ENCODE assay signal across 24 mouse cellular contexts in genomic region chr9:30772456-30772855, GRCm38 (mm10).
"Had no signal": no experiment of that assay in that cellular context is flagged by ENCODE, and none has a peak within 500 bp of the region (broad histone marks: within the 10 kb centered on the region; RNA-seq: fewer than 3 reads in every experiment).

No protein-coding gene starts in this region.

- ATAC-seq: forebrain, embryonic 16.5 days; hindbrain, embryonic 16.5 days; inflammation-experienced regulatory T-cells, adult 6 months; intestine, embryonic 15.5 days; intestine, postnatal 0 days; liver, postnatal 0 days had no signal

- DNase-seq: gastrocnemius, adult 2 months; gastrocnemius, postnatal 10 days; kidney, adult 18-20 months; kidney, adult 8-10 months; kidney, postnatal 10 days; kidney, postnatal 25 days; kidney, postnatal 4 days; liver; liver, embryonic 13.5 days; liver, postnatal 0 days; lung, adult 2 months had no signal

- H3K4me2 ChIP-seq: hindbrain, embryonic 12.5 days; hindbrain, embryonic 14.5 days; intestine, embryonic 15.5 days; limb, embryonic 13.5 days; liver, embryonic 11.5 days; liver, embryonic 13.5 days; liver, embryonic 15.5 days had no signal

- H3K4me3 ChIP-seq: gastrocnemius, adult 2 months; hindbrain, embryonic 10.5 days; hindbrain, embryonic 12.5 days; intestine, embryonic 15.5 days; layer of hippocampus, adult 2 months; left cerebral cortex, adult 2 months; limb, embryonic 13.5 days; liver, embryonic 13.5 days; liver, embryonic 15.5 days had no signal

- H3K36me3 ChIP-seq: hindbrain, embryonic 10.5 days; hindbrain, embryonic 12.5 days; intestine, embryonic 15.5 days; limb, embryonic 13.5 days; liver, embryonic 13.5 days; liver, embryonic 15.5 days had no signal

- H3K9ac ChIP-seq: hindbrain, embryonic 12.5 days; hindbrain, embryonic 14.5 days; intestine, embryonic 15.5 days; limb, embryonic 13.5 days; liver, embryonic 13.5 days; liver, embryonic 15.5 days; liver, postnatal 0 days had no signal

- H3K4me1 ChIP-seq: hindbrain, embryonic 12.5 days; liver, embryonic 13.5 days; liver, embryonic 15.5 days had no signal

- H3K9me3 ChIP-seq: hindbrain, embryonic 12.5 days; intestine, embryonic 15.5 days; liver, embryonic 13.5 days; liver, embryonic 15.5 days had no signal

- H3K27me3 ChIP-seq: hindbrain, embryonic 12.5 days; intestine, embryonic 15.5 days; limb, embryonic 13.5 days; liver, embryonic 13.5 days; liver, embryonic 15.5 days had no signal

- H3K27ac ChIP-seq: gastrocnemius, adult 2 months; hindbrain, embryonic 10.5 days; hindbrain, embryonic 12.5 days; hindbrain, embryonic 14.5 days; intestine, embryonic 15.5 days; layer of hippocampus, adult 2 months; left cerebral cortex, adult 2 months; liver, embryonic 13.5 days; liver, embryonic 15.5 days had no signal
